Mouse (Mus musculus): ENCODE results near the gene Astl. TPM values are rescaled to one million over a fixed set of nuclear protein-coding genes. Genes with fewer than 3 reads are reported as not detected.

The Astl gene
- total and polyA plus RNA-seq, 3 experiments, result not detected

- Histone ChIP-seq H3K9ac (ENCODE audit: control insufficient read depth, low read depth, low read length, poor library complexity, severe bottlenecking) (peak overlapping the region; percentile 83), H3K27ac (ENCODE audit: control insufficient read depth, low read depth, low read length) (0 out of 2 replicates have a peak overlapping the region, but pooled peaks have one; percentile 11), H3K4me1 (ENCODE audit: control insufficient read depth in 1 of 2, insufficient read depth in 2 of 2, low read length in 2 of 2) (peaks cover 0 to 20% of the 10 kb centered on the region in 2 experiments; a peak in 3 of 4 replicates), H3K27me3 (ENCODE audit: control insufficient read depth in 1 of 2, insufficient read depth in 2 of 2, low read length in 2 of 2) (no peaks in the 10 kb centered on the region), H3K36me3 (ENCODE audit: control insufficient read depth in 1 of 2, insufficient read depth in 2 of 2, low read length in 2 of 2) (peaks cover 0 to 12% of the 10 kb centered on the region in 2 experiments; a peak in 2 of 4 replicates), H3K9me3 (replicated peaks; ENCODE audit: insufficient read depth, low read length) (no peaks in the 10 kb centered on the region), H3K79me2 (ENCODE audit: control insufficient read depth, insufficient read depth, low read length, poor library complexity) (peaks cover 12% of the 10 kb centered on the region), H3K4me3 (ENCODE audit: control insufficient read depth in 1 of 2, insufficient read depth in 1 of 2, low read depth in 2 of 2, low read length in 2 of 2) (peak overlapping the region; percentile 70 to 78)
- DNase-seq (ENCODE audit: low read depth, low spot score), result peak; percentile 47
- TF ChIP-seq TBP (IDR thresholded peaks at IDR 0.05; ENCODE audit: low read depth, low read length) (no peak), MXI1 (IDR thresholded peaks at IDR 0.05; ENCODE audit: low read depth, low read length) (no peak), HCFC1 (IDR thresholded peaks at IDR 0.05; ENCODE audit: low read depth, low read length) (no peak), MAZ (IDR thresholded peaks at IDR 0.05; ENCODE audit: low read depth, low read length) (no peak), NELFE (IDR thresholded peaks at IDR 0.05; ENCODE audit: low read depth, low read length) (no peak), RCOR1 (IDR thresholded peaks at IDR 0.05; ENCODE audit: low read depth, low read length) (no peak), KAT2A (conservative IDR thresholded peaks at IDR 0.05; ENCODE audit: low read depth, low read length) (no peak), E2F4 (IDR thresholded peaks at IDR 0.05; ENCODE audit: borderline replicate concordance, low read depth, low read length) (no peak), CHD2 (IDR thresholded peaks at IDR 0.05; ENCODE audit: low read length) (no peak), USF2 (IDR thresholded peaks at IDR 0.05; ENCODE audit: borderline replicate concordance in 1 of 2, insufficient read depth in 1 of 2, low read depth in 1 of 2, low read length in 2 of 2) (no peak), TAL1 (IDR thresholded peaks at IDR 0.05; ENCODE audit: low read length) (no peak), MAFK (IDR thresholded peaks at IDR 0.05; ENCODE audit: borderline replicate concordance, low read depth, low read length) (no peak), ZKSCAN1 (IDR thresholded peaks at IDR 0.05; ENCODE audit: low read depth, low read length) (no peak), MYB (IDR thresholded peaks at IDR 0.05; ENCODE audit: low read depth, low read length) (no peak), ETS1 (IDR thresholded peaks at IDR 0.05; ENCODE audit: low read depth, low read length) (no peak), ZMIZ1 (IDR thresholded peaks at IDR 0.05; ENCODE audit: low read depth, low read length) (no peak), POLR2AphosphoS2 (IDR thresholded peaks at IDR 0.05; ENCODE audit: low read length) (no peak), EP300 (IDR thresholded peaks at IDR 0.05; ENCODE audit: low read depth in 1 of 2, low read length in 2 of 2) (no peak), CTCF (IDR thresholded peaks at IDR 0.05 in 2 of 3, conservative IDR thresholded peaks at IDR 0.05 in 1 of 3; ENCODE audit: control insufficient read depth in 1 of 3, insufficient read depth in 1 of 3, low read depth in 2 of 3, low read length in 3 of 3, poor library complexity in 1 of 3, severe bottlenecking in 1 of 3) (no peak), GABPA (IDR thresholded peaks at IDR 0.05; ENCODE audit: low read depth, low read length) (no peak)
These were observed 1.6 kb upstream of the Astl start for GRCm38 (mm10) chr2:127336885-127337284.

- peak; percentile 34 for DNase-seq (ENCODE audit: low read depth, low spot score)
- TF ChIP-seq POLR2AphosphoS2 (IDR thresholded peaks at IDR 0.05; ENCODE audit: low read length) (no peak), ZKSCAN1 (IDR thresholded peaks at IDR 0.05; ENCODE audit: low read depth, low read length) (no peak), MEF2A (IDR thresholded peaks at IDR 0.05; ENCODE audit: extremely low read depth, insufficient replicate concordance, low read depth, low read length, poor library complexity, severe bottlenecking) (no peak), MAZ (IDR thresholded peaks at IDR 0.05; ENCODE audit: low read depth, low read length) (no peak), POLR2AphosphoS5 (IDR thresholded peaks at IDR 0.05; ENCODE audit: borderline replicate concordance, low read depth, low read length) (no peak), USF1 (IDR thresholded peaks at IDR 0.05; ENCODE audit: low read depth, low read length) (no peak), GATA1 (IDR thresholded peaks at IDR 0.05; ENCODE audit: low read depth, low read length) (no peak), NELFE (IDR thresholded peaks at IDR 0.05; ENCODE audit: low read depth, low read length) (no peak), CHD1 (IDR thresholded peaks at IDR 0.05; ENCODE audit: low read depth, low read length) (no peak), ZMIZ1 (IDR thresholded peaks at IDR 0.05; ENCODE audit: low read depth, low read length) (no peak)
- peak overlapping the region in 1 of 2 experiments; percentile 70; a peak in 1 of 4 replicates for H3K4me3 ChIP-seq (ENCODE audit: control insufficient read depth in 1 of 2, insufficient read depth in 1 of 2, low read depth in 2 of 2, low read length in 2 of 2)
- H3K79me2 ChIP-seq (ENCODE audit: control insufficient read depth, insufficient read depth, low read length, poor library complexity), result peaks cover 12% of the 10 kb centered on the region
- no peaks in the 10 kb centered on the region for H3K9me3 ChIP-seq (replicated peaks; ENCODE audit: insufficient read depth, low read length)
- no peaks in the 10 kb centered on the region for H3K27me3 ChIP-seq (ENCODE audit: control insufficient read depth in 1 of 2, insufficient read depth in 2 of 2, low read length in 2 of 2)
- peaks cover 0 to 12% of the 10 kb centered on the region in 2 experiments; a peak in 2 of 4 replicates for H3K36me3 ChIP-seq (ENCODE audit: control insufficient read depth in 1 of 2, insufficient read depth in 2 of 2, low read length in 2 of 2)
- H3K9ac ChIP-seq (ENCODE audit: control insufficient read depth, low read depth, low read length, poor library complexity, severe bottlenecking), result no peak overlapping the region; the same call in 1 of the 2 replicates
- H3K27ac ChIP-seq (ENCODE audit: control insufficient read depth, low read depth, low read length), result no peak overlapping the region
- peaks cover 0 to 20% of the 10 kb centered on the region in 2 experiments; a peak in 3 of 4 replicates for H3K4me1 ChIP-seq (ENCODE audit: control insufficient read depth in 1 of 2, insufficient read depth in 2 of 2, low read length in 2 of 2)
These were observed 908 bp upstream of the Astl start for GRCm38 (mm10) chr2:127337531-127337930.
